Mouse (Mus musculus): ENCODE results near the gene Cryzl1. TPM values are rescaled to one million over a fixed set of nuclear protein-coding genes. Genes with fewer than 3 reads are reported as not detected.

Gene Cryzl1
- polyA plus RNA-seq, 1 experiment from 2014 or later, result 88.9 TPM

DNA sequence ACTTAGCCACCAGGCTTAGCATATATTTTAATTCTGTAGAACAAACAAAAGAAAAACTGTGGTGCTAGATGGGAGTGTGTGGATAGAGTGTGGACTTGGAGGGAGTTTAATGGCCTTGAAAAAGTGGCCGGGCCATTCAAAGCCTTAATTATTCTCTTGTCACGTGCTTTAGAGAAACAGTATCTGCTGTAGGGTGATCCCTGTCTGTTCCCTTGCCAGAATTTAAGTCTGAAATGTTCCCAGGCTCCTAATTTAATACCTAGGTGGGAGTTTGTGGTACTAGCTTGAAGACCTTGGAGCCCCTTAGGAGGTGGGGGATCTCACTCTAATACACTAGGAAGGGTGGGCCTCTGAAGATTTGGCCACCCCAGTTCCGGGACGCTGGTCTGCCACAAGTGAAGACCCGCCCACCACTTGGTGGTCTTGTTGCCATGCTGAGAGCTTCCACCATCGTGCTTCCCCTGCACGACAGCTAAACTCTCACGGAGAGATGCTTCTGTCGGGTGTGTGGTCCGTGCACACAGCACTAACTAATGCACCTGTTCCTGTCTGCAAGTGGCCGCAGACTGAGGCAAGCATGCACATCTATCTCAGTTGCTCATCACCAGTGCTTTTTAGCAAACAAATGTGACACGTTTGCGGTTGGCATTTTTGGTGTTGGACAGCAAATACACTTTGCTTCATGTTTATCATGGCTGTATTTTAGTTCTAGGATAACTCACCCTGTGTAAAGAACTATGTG lies 23.0 kb upstream of the Cryzl1 start:
- Histone ChIP-seq H3K27me3 (ENCODE audit: control insufficient read depth, insufficient read depth, low read length) (no peaks in the 10 kb centered on the region), H3K4me1 (ENCODE audit: control insufficient read depth, insufficient read depth, low read length) (no peaks in the 10 kb centered on the region), H3K9ac (replicated peaks; ENCODE audit: low read depth, low read length) (no peak overlapping the region), H3K4me2 (replicated peaks; ENCODE audit: low read depth, low read length) (no peak overlapping the region), H3K36me3 (ENCODE audit: control insufficient read depth, insufficient read depth, low read length) (no peaks in the 10 kb centered on the region), H3K27ac (ENCODE audit: low read length) (no peak overlapping the region), H3K4me3 (ENCODE audit: low read depth, low read length) (no peak overlapping the region), H3K9me3 (ENCODE audit: control insufficient read depth, low read depth, low read length) (no peaks in the 10 kb centered on the region)
- 77% methylated on average over 13 of the region's 13 CpGs for WGBS
- no peak for ATAC-seq (ENCODE audit: insufficient number of reproducible peaks, insufficient read depth, low FRiP score, low read depth)

DNA sequence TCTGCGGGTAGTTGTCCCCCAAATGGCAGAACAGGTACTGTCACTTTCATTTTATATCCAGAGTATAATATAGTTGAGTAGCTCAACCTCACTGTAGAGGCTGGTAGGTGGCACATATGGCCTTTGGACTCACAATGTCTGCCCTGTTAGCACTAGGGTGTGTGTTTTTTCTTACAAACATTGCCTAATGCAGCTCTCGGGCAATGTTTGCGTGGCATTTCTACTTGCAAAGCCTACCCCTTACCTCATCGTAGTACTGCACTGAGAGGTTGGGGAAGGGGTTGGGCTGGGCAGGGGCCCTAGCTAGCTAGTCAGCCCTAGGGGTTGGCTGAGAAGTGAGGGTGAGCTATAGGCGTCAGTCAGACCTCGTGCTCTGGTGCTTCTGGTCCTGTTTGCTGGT lies 18.8 kb upstream of the Cryzl1 start:
- Histone ChIP-seq H3K27ac (ENCODE audit: low read length) (no peak overlapping the region), H3K4me3 (ENCODE audit: low read depth, low read length) (no peak overlapping the region), H3K36me3 (ENCODE audit: control insufficient read depth, insufficient read depth, low read length) (no peaks in the 10 kb centered on the region), H3K27me3 (ENCODE audit: control insufficient read depth, insufficient read depth, low read length) (no peaks in the 10 kb centered on the region), H3K9ac (replicated peaks; ENCODE audit: low read depth, low read length) (no peak overlapping the region), H3K4me1 (ENCODE audit: control insufficient read depth, insufficient read depth, low read length) (peaks cover 8% of the 10 kb centered on the region; the same call in 1 of the 2 replicates), H3K9me3 (ENCODE audit: control insufficient read depth, low read depth, low read length) (no peaks in the 10 kb centered on the region), H3K4me2 (replicated peaks; ENCODE audit: low read depth, low read length) (no peak overlapping the region)
- peak; percentile 76 for ATAC-seq (ENCODE audit: insufficient number of reproducible peaks, insufficient read depth, low FRiP score, low read depth)
- WGBS, result 78% methylated on average over 6 of the region's 6 CpGs

DNA sequence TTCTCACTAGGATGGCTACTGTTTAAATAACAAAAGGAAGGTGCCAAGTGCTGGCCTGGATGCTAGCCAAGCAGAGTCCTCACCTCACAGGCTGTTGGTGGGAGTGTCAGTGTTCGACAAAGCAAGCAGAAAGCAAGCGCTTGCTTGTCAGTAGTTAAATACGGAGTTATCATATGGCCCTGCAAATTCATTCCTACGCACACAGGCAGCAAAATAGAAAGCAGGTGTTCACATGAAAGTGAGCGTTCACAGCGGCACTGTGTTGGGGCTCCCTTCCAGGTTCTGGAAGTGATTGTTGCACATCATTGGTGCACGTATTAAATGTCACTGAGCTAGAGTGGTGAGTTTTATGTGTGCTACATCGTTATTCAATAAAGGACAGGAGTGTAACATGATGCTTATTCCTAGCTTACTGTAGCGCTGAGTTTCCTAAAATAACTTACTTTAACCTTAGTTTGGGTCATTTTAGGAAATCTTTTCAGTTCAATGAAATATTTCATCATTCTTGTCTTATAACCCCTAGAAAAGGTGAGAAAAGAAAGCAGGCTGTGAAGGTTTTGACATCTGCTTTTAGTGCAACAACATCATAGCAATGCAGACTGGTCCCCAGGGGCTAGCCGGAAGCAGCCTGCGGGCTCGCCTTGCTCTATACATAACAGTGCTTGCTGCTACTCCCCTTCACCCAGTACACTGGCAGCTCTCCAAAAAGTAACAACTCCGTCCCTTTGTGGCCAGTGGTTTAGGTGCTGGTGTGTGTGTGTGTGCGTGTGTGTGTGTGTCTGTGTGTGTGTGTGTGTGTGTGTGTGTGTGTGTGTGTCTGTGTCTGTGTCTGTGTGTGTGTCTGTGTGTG lies 17.6 kb upstream of the Cryzl1 start:
- Histone ChIP-seq H3K4me1 (ENCODE audit: control insufficient read depth, insufficient read depth, low read length) (peaks cover 8% of the 10 kb centered on the region; the same call in 1 of the 2 replicates), H3K9ac (replicated peaks; ENCODE audit: low read depth, low read length) (no peak overlapping the region), H3K4me2 (replicated peaks; ENCODE audit: low read depth, low read length) (no peak overlapping the region), H3K36me3 (ENCODE audit: control insufficient read depth, insufficient read depth, low read length) (no peaks in the 10 kb centered on the region), H3K27me3 (ENCODE audit: control insufficient read depth, insufficient read depth, low read length) (no peaks in the 10 kb centered on the region), H3K9me3 (ENCODE audit: control insufficient read depth, low read depth, low read length) (no peaks in the 10 kb centered on the region), H3K27ac (ENCODE audit: low read length) (peak overlapping the region; percentile 15; the same call in 1 of the 2 replicates), H3K4me3 (ENCODE audit: low read depth, low read length) (no peak overlapping the region)
- WGBS, result 36% methylated on average over 14 of the region's 14 CpGs
- no peak for ATAC-seq (ENCODE audit: insufficient number of reproducible peaks, insufficient read depth, low FRiP score, low read depth)

DNA sequence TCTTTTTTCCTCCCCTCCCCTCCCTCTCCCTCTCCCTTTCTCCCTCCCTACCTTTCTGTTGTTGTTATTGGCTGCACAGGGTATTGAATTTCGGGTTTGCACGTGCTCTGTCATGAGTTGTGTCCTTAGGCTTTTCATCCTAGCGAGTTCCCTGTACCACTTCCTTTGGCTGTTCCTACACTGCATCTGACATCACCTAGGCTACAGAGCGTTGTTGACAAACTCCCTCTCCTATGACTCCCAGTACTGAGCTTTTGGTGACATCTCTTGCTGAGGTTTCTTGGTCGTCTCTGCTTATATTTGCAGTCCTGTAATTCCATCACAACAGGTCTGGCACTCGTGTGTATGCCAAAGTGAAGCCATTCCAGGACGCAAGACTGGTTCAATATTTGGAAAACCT lies 14.3 kb upstream of the Cryzl1 start:
- WGBS, result 78% methylated on average over 7 of the region's 7 CpGs
- Histone ChIP-seq H3K27me3 (ENCODE audit: control insufficient read depth, insufficient read depth, low read length) (no peaks in the 10 kb centered on the region), H3K36me3 (ENCODE audit: control insufficient read depth, insufficient read depth, low read length) (no peaks in the 10 kb centered on the region), H3K4me1 (ENCODE audit: control insufficient read depth, insufficient read depth, low read length) (peaks cover 10% of the 10 kb centered on the region; the same call in 1 of the 2 replicates), H3K4me2 (replicated peaks; ENCODE audit: low read depth, low read length) (no peak overlapping the region), H3K27ac (ENCODE audit: low read length) (no peak overlapping the region), H3K9ac (replicated peaks; ENCODE audit: low read depth, low read length) (no peak overlapping the region), H3K4me3 (ENCODE audit: low read depth, low read length) (no peak overlapping the region), H3K9me3 (ENCODE audit: control insufficient read depth, low read depth, low read length) (no peaks in the 10 kb centered on the region)
- ATAC-seq (ENCODE audit: insufficient number of reproducible peaks, insufficient read depth, low FRiP score, low read depth), result no peak

DNA sequence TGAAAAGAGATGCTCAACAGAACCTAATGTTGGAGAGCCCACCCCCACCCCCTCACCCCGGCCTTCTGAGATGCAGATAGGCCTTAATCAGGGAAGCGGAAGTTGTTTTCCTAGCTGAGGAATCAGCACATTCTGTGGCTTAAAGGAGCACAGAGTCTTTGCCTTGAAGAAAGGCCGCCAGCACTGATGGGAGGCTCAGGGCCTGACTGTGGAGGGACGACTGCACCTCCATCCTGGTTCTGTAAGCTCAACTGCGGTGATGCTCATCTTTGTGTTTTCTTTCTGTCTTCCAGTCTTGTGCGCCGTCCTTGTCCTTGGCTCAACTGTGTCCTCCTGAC lies 12.1 kb upstream of the Cryzl1 start:
- 64% methylated on average over 7 of the region's 7 CpGs for WGBS
- no peak overlapping the region for H3K9ac ChIP-seq (replicated peaks; ENCODE audit: low read depth, low read length)
- H3K9me3 ChIP-seq (ENCODE audit: control insufficient read depth, low read depth, low read length), result no peaks in the 10 kb centered on the region
- H3K27ac ChIP-seq (ENCODE audit: low read length), result no peak overlapping the region
- H3K4me3 ChIP-seq (ENCODE audit: low read depth, low read length), result no peak overlapping the region
- H3K4me1 ChIP-seq (ENCODE audit: control insufficient read depth, insufficient read depth, low read length), result peaks cover 9% of the 10 kb centered on the region; the same call in 1 of the 2 replicates
- no peaks in the 10 kb centered on the region for H3K36me3 ChIP-seq (ENCODE audit: control insufficient read depth, insufficient read depth, low read length)
- no peak overlapping the region for H3K4me2 ChIP-seq (replicated peaks; ENCODE audit: low read depth, low read length)
- ATAC-seq (ENCODE audit: insufficient number of reproducible peaks, insufficient read depth, low FRiP score, low read depth), result no peak
- no peaks in the 10 kb centered on the region for H3K27me3 ChIP-seq (ENCODE audit: control insufficient read depth, insufficient read depth, low read length)

DNA sequence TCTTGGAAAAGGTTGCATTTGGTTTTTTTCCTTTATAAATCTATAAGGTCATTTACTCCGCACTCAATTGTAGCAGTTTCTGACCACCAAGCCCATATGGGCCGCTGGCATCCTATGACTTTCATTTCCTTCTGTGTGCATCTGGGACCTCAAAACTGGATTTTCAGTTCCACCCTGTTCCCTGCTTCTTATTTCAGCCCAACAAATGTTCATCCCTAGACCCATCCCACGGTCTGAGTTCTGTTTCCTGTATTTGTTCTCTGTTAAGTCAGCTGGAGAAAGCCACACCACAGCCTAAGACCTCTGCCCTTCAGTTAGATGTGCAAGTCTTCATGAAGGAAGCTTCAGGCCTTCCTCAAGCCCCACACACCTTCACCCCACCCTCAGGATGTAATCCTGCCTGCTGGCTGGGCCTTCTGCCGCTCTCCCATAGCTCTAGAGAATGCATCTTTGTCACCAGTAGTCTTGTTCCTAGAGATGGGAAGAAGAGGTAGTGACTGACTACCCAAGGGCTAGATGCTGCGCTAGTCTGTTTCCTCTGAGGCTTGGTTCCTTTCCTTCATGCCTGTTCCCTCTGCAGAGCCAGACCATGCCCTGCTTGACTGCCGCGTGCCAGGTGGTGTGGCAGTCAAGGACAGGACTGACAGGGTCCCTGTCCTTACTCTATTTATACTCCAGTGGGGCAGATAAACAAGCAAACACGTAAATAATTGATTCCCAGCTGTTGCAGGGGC lies 11.6 kb upstream of the Cryzl1 start:
- H3K36me3 ChIP-seq (ENCODE audit: control insufficient read depth, insufficient read depth, low read length), result no peaks in the 10 kb centered on the region
- H3K9ac ChIP-seq (replicated peaks; ENCODE audit: low read depth, low read length), result no peak overlapping the region
- H3K4me3 ChIP-seq (ENCODE audit: low read depth, low read length), result no peak overlapping the region
- no peaks in the 10 kb centered on the region for H3K9me3 ChIP-seq (ENCODE audit: control insufficient read depth, low read depth, low read length)
- 0 out of 2 replicates have a peak, but pooled peaks cover 6% of the 10 kb centered on the region for H3K4me1 ChIP-seq (ENCODE audit: control insufficient read depth, insufficient read depth, low read length)
- no peak overlapping the region for H3K27ac ChIP-seq (ENCODE audit: low read length)
- H3K27me3 ChIP-seq (ENCODE audit: control insufficient read depth, insufficient read depth, low read length), result no peaks in the 10 kb centered on the region
- ATAC-seq (ENCODE audit: insufficient number of reproducible peaks, insufficient read depth, low FRiP score, low read depth), result no peak
- 68% methylated on average over 8 of the region's 8 CpGs for WGBS
- no peak overlapping the region for H3K4me2 ChIP-seq (replicated peaks; ENCODE audit: low read depth, low read length)

DNA sequence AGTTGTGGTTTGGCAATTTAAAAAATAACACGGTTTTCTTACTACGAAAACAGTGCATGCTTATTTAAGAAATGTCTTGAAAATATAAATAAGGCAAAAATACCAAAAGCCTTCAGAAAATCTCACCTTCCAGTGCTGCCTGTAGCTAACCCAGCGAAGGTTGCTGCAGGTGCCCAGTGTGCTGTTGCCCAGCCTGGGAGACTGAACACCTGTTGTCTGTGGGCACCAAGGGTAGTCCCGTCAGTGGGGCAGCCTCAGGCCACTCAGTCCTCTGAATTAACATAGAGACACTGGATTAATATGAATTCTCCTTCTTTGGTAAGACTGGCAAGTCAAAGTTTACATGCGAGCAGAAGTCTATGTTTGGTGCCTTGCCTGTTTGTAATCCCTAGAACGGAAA lies 9.7 kb upstream of the Cryzl1 start:
- ATAC-seq (ENCODE audit: insufficient number of reproducible peaks, insufficient read depth, low FRiP score, low read depth), result no peak
- Histone ChIP-seq H3K9me3 (ENCODE audit: control insufficient read depth, low read depth, low read length) (no peaks in the 10 kb centered on the region), H3K9ac (replicated peaks; ENCODE audit: low read depth, low read length) (no peak overlapping the region), H3K27me3 (ENCODE audit: control insufficient read depth, insufficient read depth, low read length) (no peaks in the 10 kb centered on the region), H3K4me1 (ENCODE audit: control insufficient read depth, insufficient read depth, low read length) (0 out of 2 replicates have a peak, but pooled peaks cover 6% of the 10 kb centered on the region), H3K27ac (ENCODE audit: low read length) (no peak overlapping the region), H3K4me3 (ENCODE audit: low read depth, low read length) (no peak overlapping the region), H3K36me3 (ENCODE audit: control insufficient read depth, insufficient read depth, low read length) (no peaks in the 10 kb centered on the region), H3K4me2 (replicated peaks; ENCODE audit: low read depth, low read length) (no peak overlapping the region)
- 86% methylated on average over 6 of the region's 6 CpGs for WGBS

DNA sequence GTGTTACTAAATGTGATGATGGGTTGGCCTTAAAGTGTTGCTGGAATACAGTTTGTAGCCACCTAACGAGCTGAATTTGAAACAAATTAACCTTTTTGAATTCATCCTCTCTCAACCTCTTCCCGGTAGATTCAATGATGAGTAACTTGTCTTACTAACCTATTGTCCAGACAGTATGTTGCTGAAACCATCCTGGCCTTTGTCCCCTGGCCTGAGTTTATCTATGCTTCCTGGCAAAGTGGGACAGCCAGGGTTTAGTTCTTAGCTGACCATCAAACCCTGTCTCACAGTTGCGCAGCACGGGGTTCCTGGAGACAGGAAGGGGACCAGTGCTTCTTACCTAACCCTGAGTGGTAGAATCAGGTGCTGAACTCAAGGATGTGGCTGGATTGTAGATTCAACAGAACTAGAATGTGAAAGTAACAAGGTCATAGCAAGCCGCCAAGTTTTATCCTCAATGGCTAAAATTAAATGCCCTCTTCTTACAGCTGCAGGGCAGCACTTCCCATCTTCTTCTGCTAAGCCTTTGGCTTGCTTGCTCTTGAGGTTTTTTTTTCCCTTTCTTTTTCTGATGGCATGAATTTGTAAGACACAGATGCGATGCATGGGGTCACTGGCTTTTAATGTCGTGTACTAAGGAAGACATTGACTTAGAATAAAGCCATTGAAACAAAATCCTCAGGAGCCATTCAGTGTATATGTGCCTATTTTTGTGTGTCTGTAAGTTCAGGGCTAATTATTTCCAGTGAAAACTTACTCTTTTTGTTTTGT lies 7.5 kb upstream of the Cryzl1 start:
- H3K4me3 ChIP-seq (ENCODE audit: low read depth, low read length), result no peak overlapping the region
- 79% methylated on average over 7 of the region's 7 CpGs for WGBS
- no peak for ATAC-seq (ENCODE audit: insufficient number of reproducible peaks, insufficient read depth, low FRiP score, low read depth)

More for the DNA sequence above, 7.5 kb upstream of the Cryzl1 start:
- Histone ChIP-seq H3K27me3 (ENCODE audit: control insufficient read depth, insufficient read depth, low read length) (no peaks in the 10 kb centered on the region), H3K27ac (ENCODE audit: low read length) (no peak overlapping the region), H3K4me2 (replicated peaks; ENCODE audit: low read depth, low read length) (no peak overlapping the region), H3K4me1 (ENCODE audit: control insufficient read depth, insufficient read depth, low read length) (0 out of 2 replicates have a peak, but pooled peaks cover 6% of the 10 kb centered on the region), H3K36me3 (ENCODE audit: control insufficient read depth, insufficient read depth, low read length) (no peaks in the 10 kb centered on the region), H3K9me3 (ENCODE audit: control insufficient read depth, low read depth, low read length) (no peaks in the 10 kb centered on the region), H3K9ac (replicated peaks; ENCODE audit: low read depth, low read length) (no peak overlapping the region)
